Mouse (Mus musculus) liver (tissue): ENCODE results near the gene Slc6a6.

ENCODE experiments used
- DNase-seq: peaks from one replicate; pipeline ENCODE4 v3.0.0-alpha.2; 2020; ENCODE audit warnings: mixed read lengths

The Slc6a6 gene

DNA sequence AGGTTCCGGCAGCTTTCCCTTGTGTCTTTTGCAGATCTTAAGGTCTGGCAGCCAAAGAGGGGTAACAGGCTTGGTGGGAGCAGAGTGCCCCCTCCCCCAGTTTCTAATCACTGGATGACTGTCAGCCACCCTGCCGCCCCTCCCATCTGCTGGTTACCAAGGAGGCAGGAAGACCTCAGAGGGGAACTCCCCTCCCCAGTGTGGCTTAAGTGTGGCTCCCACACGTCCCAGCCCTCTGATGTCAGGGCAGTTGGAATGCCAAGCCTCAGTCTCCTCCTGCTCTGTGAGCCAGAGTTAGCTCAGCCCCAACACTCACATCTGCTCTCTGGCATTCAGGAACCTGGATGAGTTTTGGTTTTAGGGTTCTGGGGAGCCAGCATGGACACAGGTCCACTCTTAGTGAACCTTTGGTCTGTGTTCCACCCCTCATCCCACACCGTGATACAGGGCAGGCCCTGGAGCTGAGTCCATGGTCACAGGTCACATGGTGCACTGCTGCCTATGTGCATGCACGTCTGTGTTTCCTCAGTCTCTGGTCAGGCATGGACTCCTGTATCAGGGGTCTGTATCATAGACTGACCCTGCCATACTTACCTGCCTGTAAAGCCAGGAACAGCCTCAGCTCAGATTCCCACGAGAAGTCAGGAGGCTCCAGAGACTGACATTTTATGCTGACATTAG lies 45.2 kb downstream of the Slc6a6 start:
- DNase-seq: no peak

DNA sequence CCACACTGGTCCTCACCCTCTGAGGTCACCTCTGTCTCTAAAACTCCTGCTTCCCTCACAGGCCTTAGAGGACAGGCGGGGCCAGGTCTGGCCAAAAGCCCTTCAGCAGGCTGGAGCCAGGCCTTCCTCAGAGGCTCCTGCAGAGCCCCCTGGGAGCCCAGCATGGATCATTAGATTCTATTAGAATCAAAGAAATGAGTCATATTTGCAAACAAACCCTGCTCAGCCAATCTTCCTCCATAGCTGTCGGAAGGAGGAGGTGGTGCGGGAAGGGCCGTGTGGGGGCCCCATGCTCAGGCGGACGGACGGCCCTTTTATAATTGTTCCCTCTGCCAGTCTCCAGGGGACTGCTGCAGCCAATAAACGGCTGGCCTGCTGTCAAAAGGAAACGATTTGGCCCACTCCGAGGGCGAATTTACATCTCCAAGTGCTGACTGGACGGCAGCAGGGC lies 45.8 kb downstream of the Slc6a6 start:
- DNase-seq: no peak

GRCm38 (mm10) chr6:91732138-91732537 lies 48.3 kb downstream of the Slc6a6 start:
- no peak for DNase-seq

GRCm38 (mm10) chr6:91736471-91736870 lies 52.6 kb downstream of the Slc6a6 start:
- no peak for DNase-seq

GRCm38 (mm10) chr6:91737451-91737850 lies 53.6 kb downstream of the Slc6a6 start:
- no peak for DNase-seq

GRCm38 (mm10) chr6:91738058-91738457 lies 54.2 kb downstream of the Slc6a6 start:
- no peak for DNase-seq

DNA sequence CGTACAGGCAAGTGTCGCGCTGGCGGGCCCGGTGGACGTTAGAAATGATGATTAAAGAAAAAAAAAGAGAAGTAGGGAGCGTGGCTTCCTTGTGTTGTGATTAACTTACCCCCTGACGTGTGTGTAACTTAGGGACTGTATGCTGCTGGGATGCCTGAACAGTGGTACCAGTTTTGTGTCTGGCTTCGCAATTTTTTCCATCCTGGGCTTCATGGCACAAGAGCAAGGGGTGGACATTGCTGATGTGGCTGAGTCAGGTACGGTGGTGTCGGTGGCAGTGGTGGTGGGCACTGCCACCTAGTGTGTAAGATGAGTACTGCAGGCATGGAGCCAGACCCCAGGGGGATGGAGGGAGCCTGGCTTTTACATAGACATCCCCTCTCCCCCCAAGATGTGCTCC lies 57.2 kb downstream of the Slc6a6 start:
- DNase-seq: peak; percentile 48

DNA sequence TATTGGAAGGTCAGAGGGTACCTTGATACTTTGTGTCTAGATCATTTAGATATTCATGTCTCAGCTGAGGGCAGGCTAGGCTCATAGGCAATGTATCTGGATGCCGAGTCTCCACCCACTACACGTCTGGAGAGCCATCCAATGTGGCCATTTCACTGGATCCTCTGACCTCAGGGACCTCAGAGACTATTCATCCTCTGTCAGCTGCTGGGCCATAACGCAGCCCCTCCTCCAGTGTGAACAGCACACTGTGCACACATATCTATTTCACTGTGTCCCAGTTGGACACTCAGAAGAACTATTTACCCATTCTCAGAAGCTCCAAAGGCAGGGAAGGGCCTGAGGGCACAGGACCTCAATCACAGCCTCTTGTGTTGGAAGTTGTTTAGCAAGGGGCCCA lies 58.6 kb downstream of the Slc6a6 start:
- DNase-seq: no peak

DNA sequence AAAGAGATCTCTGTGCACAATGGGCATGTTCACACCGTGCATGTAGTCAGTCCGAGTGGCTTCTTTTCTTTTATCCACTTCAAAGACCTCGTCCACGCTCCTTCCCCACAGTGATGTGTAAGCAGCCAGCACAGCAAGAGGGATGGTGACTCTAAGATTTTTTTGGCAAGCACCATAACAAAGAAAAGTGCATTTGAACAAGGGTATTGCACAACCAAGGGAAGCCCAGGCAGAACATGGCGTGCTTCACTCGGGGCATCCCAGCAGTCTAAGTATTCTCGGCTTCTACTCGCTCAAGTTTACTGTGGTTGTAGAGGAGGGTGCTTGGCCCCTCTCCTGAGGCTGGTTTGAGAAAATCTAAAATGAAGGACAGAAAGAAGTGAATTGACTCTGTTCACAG lies 59.1 kb downstream of the Slc6a6 start:
- no peak for DNase-seq

- no peak for DNase-seq
These were observed 60.0 kb downstream of the Slc6a6 start for GRCm38 (mm10) chr6:91743886-91744285.

- DNase-seq: no peak
These were observed 61.4 kb downstream of the Slc6a6 start for GRCm38 (mm10) chr6:91745246-91745645.

DNA sequence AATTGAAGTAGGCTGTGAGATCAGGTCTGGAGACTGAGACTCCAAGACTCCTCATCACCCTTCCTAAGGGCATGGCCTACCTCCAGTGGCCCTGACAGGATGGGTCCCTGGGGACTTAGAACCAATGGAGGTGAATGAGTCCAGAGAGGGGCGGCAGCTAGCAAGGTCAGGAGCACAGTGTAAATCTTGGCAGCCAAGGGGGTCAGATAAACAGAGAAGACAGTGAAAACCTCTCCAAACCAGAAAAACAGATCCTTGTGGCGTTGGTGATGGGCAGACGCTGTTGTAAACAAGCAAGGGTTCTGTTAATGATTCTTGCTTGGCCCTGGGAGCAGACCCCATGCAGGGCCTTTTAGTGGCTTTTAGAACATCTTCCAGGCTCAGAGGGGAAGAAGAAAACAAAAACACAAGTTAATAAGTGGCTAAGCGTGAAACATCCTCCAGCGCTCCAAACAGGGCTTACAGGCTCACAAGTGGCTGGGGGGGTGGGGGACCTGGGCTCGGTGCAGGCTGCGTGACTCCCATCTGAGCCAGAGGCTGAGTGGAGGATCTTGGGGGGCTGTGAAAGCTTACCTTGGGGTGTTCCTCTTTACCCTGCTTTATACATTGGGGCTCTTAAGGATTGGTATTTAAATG lies 62.2 kb downstream of the Slc6a6 start:
- no peak for DNase-seq

DNA sequence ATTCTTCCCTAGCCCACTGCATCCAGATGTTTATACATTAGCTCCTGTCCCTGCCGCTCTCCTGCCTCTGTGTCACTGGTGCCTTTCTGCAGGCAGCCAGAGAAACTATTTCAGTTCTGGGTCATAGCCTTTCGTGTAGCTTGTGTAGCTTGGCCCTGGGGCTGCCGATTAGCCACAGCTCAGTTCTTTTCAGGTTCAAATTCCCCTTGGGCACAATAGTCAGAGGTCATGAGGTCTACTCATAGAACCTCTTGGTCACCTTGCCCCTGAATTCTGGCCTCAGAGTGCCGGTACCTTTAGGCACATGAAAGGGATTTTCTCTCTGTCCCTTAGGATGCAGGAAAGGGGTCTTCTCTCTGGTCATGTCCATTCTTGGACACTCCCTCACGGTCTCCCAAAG lies 62.9 kb downstream of the Slc6a6 start:
- DNase-seq: no peak

- DNase-seq: no peak
These were observed 67.1 kb downstream of the Slc6a6 start for GRCm38 (mm10) chr6:91750976-91751375.

- no peak for DNase-seq
These were observed 69.0 kb downstream of the Slc6a6 start for GRCm38 (mm10) chr6:91752884-91753283.

GRCm38 (mm10) chr6:91754098-91754497 lies 70.2 kb downstream of the Slc6a6 start:
- no peak for DNase-seq

- no peak for DNase-seq
These were observed 71.0 kb downstream of the Slc6a6 start for GRCm38 (mm10) chr6:91754845-91755244.

GRCm38 (mm10) chr6:91762051-91762742 lies 78.3 kb downstream of the Slc6a6 start:
- DNase-seq: no peak

- no peak for DNase-seq
These were observed 83.7 kb downstream of the Slc6a6 start for GRCm38 (mm10) chr6:91767550-91767949.

- no peak for DNase-seq
These were observed 90.1 kb downstream of the Slc6a6 start for GRCm38 (mm10) chr6:91773951-91774350.

DNA sequence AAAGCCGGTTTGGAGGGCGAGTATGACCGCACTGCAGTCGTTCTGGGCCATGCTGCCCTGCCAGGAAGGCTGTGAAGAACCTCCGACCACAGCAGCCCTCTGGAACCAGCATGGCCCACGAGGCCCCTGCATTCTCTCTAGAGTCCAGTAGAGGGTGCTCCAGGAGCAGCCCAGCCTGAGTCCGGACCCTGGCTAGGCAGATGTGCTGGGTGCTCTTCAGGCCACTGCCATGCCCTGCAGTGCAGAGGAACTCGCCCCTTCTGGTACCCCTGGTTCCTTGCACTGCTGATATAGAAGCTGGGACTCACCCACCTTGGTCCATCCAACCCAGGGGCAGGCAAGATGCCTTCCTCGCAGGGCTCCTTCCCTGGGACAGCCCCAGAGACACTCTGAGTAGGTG lies 92.7 kb downstream of the Slc6a6 start:
- peak; percentile 54 for DNase-seq

GRCm38 (mm10) chr6:91779206-91779605 lies 95.4 kb downstream of the Slc6a6 start:
- DNase-seq: no peak

- DNase-seq: no peak
These were observed 101.2 kb downstream of the Slc6a6 start for GRCm38 (mm10) chr6:91785018-91785417.

DNA sequence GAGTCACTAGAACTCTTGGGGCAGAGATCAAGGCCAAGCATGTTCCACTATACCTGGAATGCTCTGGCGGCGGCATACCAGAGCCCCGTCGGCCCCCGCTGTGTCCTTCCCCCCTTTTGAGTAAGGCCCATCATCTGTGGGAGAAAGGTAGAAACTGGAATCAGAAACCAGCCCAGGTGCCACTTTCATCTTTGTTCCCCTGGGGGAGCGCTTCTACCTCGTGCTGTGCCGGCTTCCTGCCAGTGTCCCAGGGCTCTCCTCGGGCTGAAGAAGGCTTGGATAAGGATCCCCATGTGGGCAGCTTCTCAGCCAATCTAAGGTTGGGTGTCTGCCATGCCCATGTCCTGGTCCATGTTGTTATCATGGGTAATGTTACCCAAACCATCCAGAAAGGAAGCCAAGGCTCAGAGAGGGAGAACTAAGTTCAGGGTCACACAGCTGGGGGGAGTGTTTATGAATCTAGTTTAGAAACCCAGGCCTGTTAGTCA lies 104.5 kb downstream of the Slc6a6 start:
- DNase-seq: no peak
